Mouse (Mus musculus) MEL (cell line): ENCODE data around the gene Eif2ak4. TPM values are rescaled to one million over a fixed set of nuclear protein-coding genes. Genes with fewer than 3 reads are reported as not detected.

Experiments used
- DNase-seq: peaks from one replicate; pipeline ENCODE4 v3.0.0; 2011; ENCODE audit warnings: low read depth, low spot score
- H3K27ac ChIP-seq: 2 replicates; pipeline ENCODE4 v1.5.1; 2012; ENCODE audit warnings: low read depth, mild to moderate bottlenecking, control low read depth, low read length, moderate library complexity; ENCODE audit not compliant: control insufficient read depth
- H3K27me3 ChIP-seq, 2 experiments: fragments of 150-350 bp in 1 of 2; sonication (generic) in 1 of 2; 2 replicates each; pipeline ENCODE4 v1.6.1; 2012; ENCODE audit warnings: low read length in 2 of 2, mild to moderate bottlenecking in 2 of 2, improper control_type of control experiment in 1 of 2, moderate library complexity in 1 of 2; ENCODE audit not compliant: insufficient read depth in 2 of 2, control insufficient read depth in 1 of 2
- H3K36me3 ChIP-seq, 2 experiments: 2 replicates each; pipeline ENCODE4 v1.6.1; 2012 to 2014; ENCODE audit warnings: low read length in 2 of 2, improper control_type of control experiment in 1 of 2, inconsistent platforms in 1 of 2, mild to moderate bottlenecking in 1 of 2; ENCODE audit not compliant: insufficient read depth in 2 of 2, control insufficient read depth in 1 of 2
- H3K4me1 ChIP-seq, 2 experiments: fragments of 150-350 bp in 1 of 2; sonication (generic) in 1 of 2; 2 replicates each; pipeline ENCODE4 v1.6.1; 2012; ENCODE audit warnings: low read length in 2 of 2, improper control_type of control experiment in 1 of 2, mild to moderate bottlenecking in 1 of 2; ENCODE audit not compliant: insufficient read depth in 2 of 2, control insufficient read depth in 1 of 2
- H3K4me3 ChIP-seq, 2 experiments: fragments of 150-350 bp in 1 of 2; sonication (generic) in 1 of 2; 2 replicates each; pipeline ENCODE4 v1.5.1; 2012; ENCODE audit warnings: low read depth in 2 of 2, low read length in 2 of 2, mild to moderate bottlenecking in 2 of 2, moderate library complexity in 2 of 2, control low read depth in 1 of 2, improper control_type of control experiment in 1 of 2; ENCODE audit not compliant: control insufficient read depth in 1 of 2, insufficient read depth in 1 of 2
- H3K79me2 ChIP-seq: 2 replicates; pipeline ENCODE4 v1.6.1; 2012; ENCODE audit warnings: mild to moderate bottlenecking, low read length, moderate library complexity; ENCODE audit not compliant: control insufficient read depth, poor library complexity, insufficient read depth
- H3K9ac ChIP-seq: 2 replicates; pipeline ENCODE4 v1.6.1; 2012; ENCODE audit warnings: low read depth, mild to moderate bottlenecking, control low read depth, low read length, moderate library complexity; ENCODE audit not compliant: control insufficient read depth, poor library complexity, severe bottlenecking
- H3K9me3 ChIP-seq: fragments of 150-350 bp; sonication (generic); replicated peaks from 2 replicates; pipeline ENCODE4 v1.6.1; 2012; ENCODE audit warnings: mild to moderate bottlenecking, low read length, improper control_type of control experiment, moderate library complexity; ENCODE audit not compliant: insufficient read depth
- BHLHE40 ChIP-seq: IDR thresholded peaks from 2 replicates; pipeline ENCODE4 v1.6.1; 2012; ENCODE audit warnings: low read depth, mild to moderate bottlenecking, inconsistent platforms, low read length, improper control_type of control experiment, borderline replicate concordance
- CHD2 ChIP-seq: IDR thresholded peaks from 2 replicates; pipeline ENCODE4 v1.6.1; 2011; ENCODE audit warnings: low read length, improper control_type of control experiment
- E2F4 ChIP-seq: IDR thresholded peaks from 2 replicates; pipeline ENCODE4 v1.6.1; 2011; ENCODE audit warnings: low read depth, low read length, improper control_type of control experiment, borderline replicate concordance
- ETS1 ChIP-seq: IDR thresholded peaks from 2 replicates; pipeline ENCODE4 v1.6.1; 2012; ENCODE audit warnings: low read depth, mild to moderate bottlenecking, inconsistent platforms, low read length, improper control_type of control experiment, moderate library complexity
- GABPA ChIP-seq: IDR thresholded peaks from 2 replicates; pipeline ENCODE4 v1.6.1; 2012; ENCODE audit warnings: low read depth, mild to moderate bottlenecking, inconsistent platforms, low read length, improper control_type of control experiment, moderate library complexity
- GATA1 ChIP-seq: IDR thresholded peaks from 2 replicates; pipeline ENCODE4 v1.6.1; 2011; ENCODE audit warnings: low read depth, low read length, improper control_type of control experiment
- JUND ChIP-seq: IDR thresholded peaks from 2 replicates; pipeline ENCODE4 v1.6.1; 2011; ENCODE audit warnings: low read depth, mild to moderate bottlenecking, improper control_type of control experiment, low read length
- MAFK ChIP-seq: IDR thresholded peaks from 2 replicates; pipeline ENCODE4 v1.6.1; 2011; ENCODE audit warnings: low read depth, mild to moderate bottlenecking, low read length, improper control_type of control experiment, borderline replicate concordance
- MAX ChIP-seq: IDR thresholded peaks from 2 replicates; pipeline ENCODE4 v1.6.1; 2011; ENCODE audit warnings: low read length, improper control_type of control experiment
- MAZ ChIP-seq: IDR thresholded peaks from 2 replicates; pipeline ENCODE4 v1.6.1; 2012; ENCODE audit warnings: low read depth, mild to moderate bottlenecking, inconsistent platforms, low read length, improper control_type of control experiment
- MXI1 ChIP-seq: IDR thresholded peaks from 2 replicates; pipeline ENCODE4 v1.6.1; 2011; ENCODE audit warnings: mild to moderate bottlenecking, low read depth, low read length, improper control_type of control experiment
- NELFE ChIP-seq: IDR thresholded peaks from 2 replicates; pipeline ENCODE4 v1.6.1; 2011; ENCODE audit warnings: low read depth, low read length, improper control_type of control experiment
- POLR2A ChIP-seq, 2 experiments: IDR thresholded peaks; 2 replicates each; pipeline ENCODE4 v1.6.1; 2011 to 2012; ENCODE audit warnings: low read length in 2 of 2, mild to moderate bottlenecking in 2 of 2, control low read depth in 1 of 2, improper control_type of control experiment in 1 of 2, low read depth in 1 of 2, moderate library complexity in 1 of 2; ENCODE audit not compliant: control insufficient read depth in 1 of 2, insufficient read depth in 1 of 2, poor library complexity in 1 of 2
- POLR2AphosphoS2 ChIP-seq: IDR thresholded peaks from 2 replicates; pipeline ENCODE4 v1.6.1; 2011; ENCODE audit warnings: low read length, improper control_type of control experiment
- POLR2AphosphoS5 ChIP-seq: IDR thresholded peaks from 2 replicates; pipeline ENCODE4 v1.6.1; 2012; ENCODE audit warnings: low read depth, borderline replicate concordance, mild to moderate bottlenecking, inconsistent platforms, low read length, moderate library complexity, mixed read lengths
- RAD21 ChIP-seq: IDR thresholded peaks from 2 replicates; pipeline ENCODE4 v1.6.1; 2011; ENCODE audit warnings: mild to moderate bottlenecking, low read depth, low read length, improper control_type of control experiment
- RCOR1 ChIP-seq: IDR thresholded peaks from 2 replicates; pipeline ENCODE4 v1.6.1; 2012; ENCODE audit warnings: low read depth, mild to moderate bottlenecking, inconsistent platforms, low read length, improper control_type of control experiment
- SIN3A ChIP-seq: IDR thresholded peaks from 2 replicates; pipeline ENCODE4 v1.6.1; 2012; ENCODE audit warnings: low read length, improper control_type of control experiment, inconsistent platforms
- TCF12 ChIP-seq: IDR thresholded peaks from 2 replicates; pipeline ENCODE4 v1.6.1; 2014; ENCODE audit warnings: low read depth, mild to moderate bottlenecking, inconsistent platforms, low read length, improper control_type of control experiment, moderate library complexity
- UBTF ChIP-seq: IDR thresholded peaks from 2 replicates; pipeline ENCODE4 v1.6.1; 2012; ENCODE audit warnings: low read depth, mild to moderate bottlenecking, inconsistent platforms, low read length, improper control_type of control experiment, moderate library complexity, borderline replicate concordance; ENCODE audit not compliant: insufficient read depth
- USF1 ChIP-seq: IDR thresholded peaks from 2 replicates; pipeline ENCODE4 v1.6.1; 2014; ENCODE audit warnings: low read depth, mild to moderate bottlenecking, inconsistent platforms, low read length, improper control_type of control experiment, moderate library complexity
- polyA plus RNA-seq, 2 experiments: library from polyadenylated mRNA; stranded (reverse) in 1 of 2; unstranded in 1 of 2; fragments of >175 nt in 1 of 2; fragments of >200 nt in 1 of 2; gene quantifications; 2 replicates each; pipeline versions ENCODE4 v1.2.1 to v1.2.4; 2012; ENCODE audit warnings: low replicate concordance in 2 of 2, low read depth in 1 of 2; ENCODE audit not compliant: insufficient read length in 2 of 2, insufficient read depth in 1 of 2, missing spikeins in 1 of 2
- total RNA-seq: library from RNA; depleted of rRNA; stranded (reverse); fragments of 300-350 nt; gene quantifications from 2 replicates; pipeline ENCODE4 v1.2.3, GENCODE M21; 2012

Gene Eif2ak4
- total and polyA plus RNA-seq, 3 experiments: 13.2 to 15.5 TPM; not detected in 1

DNA sequence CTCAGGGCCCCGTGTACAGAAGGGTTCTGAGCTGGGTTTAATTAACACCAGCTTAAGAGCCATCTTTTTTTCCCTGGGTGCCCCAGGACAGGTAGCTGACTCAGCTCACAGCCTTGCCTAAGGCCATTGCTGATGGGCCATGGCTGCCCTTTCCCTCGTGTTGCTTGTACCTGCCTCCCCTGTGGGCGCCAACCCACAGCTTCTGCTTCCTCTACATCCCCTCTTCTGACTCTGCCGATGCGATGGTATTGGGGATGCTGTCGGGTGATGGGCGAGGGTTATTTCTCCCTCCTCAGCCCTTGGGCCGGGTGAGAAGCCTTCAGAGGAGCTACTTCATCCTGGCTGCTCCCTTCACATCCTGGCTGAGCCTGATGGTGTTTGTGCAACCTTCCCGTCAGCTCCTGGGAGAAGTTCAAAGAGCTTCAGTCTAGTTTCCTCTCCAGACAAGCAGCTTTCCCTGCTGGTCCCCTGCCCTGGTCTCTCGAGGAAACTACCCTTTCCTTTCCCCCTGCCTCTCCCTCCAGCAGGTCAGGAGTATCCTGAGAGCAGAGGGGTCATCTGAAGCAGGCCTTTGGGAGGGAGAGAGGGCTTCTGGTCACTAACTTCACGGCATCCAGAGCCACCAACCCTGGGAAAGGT lies 123.5 kb downstream of the Eif2ak4 start:
- Histone ChIP-seq H3K36me3 (peaks cover 0 to 2% of the 10 kb centered on the region in 2 experiments; a peak in 1 of 4 replicates), H3K4me3 (no peak overlapping the region), H3K79me2 (no peaks in the 10 kb centered on the region), H3K4me1 (no peaks in the 10 kb centered on the region; a peak in 1 of 4 replicates), H3K9me3 (no peaks in the 10 kb centered on the region), H3K27me3 (0 out of 4 replicates have a peak, but pooled peaks cover 0 to 3% of the 10 kb centered on the region in 2 experiments), H3K27ac (no peak overlapping the region), H3K9ac (no peak overlapping the region)
- DNase-seq: no peak
- TF ChIP-seq POLR2AphosphoS5 (no peak), MXI1 (no peak), RCOR1 (no peak), NELFE (no peak), MAFK (no peak), USF1 (no peak), UBTF (no peak), SIN3A (no peak), TCF12 (no peak), POLR2AphosphoS2 (no peak), POLR2A (IDR thresholded peaks at IDR 0.05; ENCODE audit: control insufficient read depth in 1 of 2, insufficient read depth in 1 of 2, low read depth in 1 of 2, low read length in 2 of 2, poor library complexity in 1 of 2) (no peak), BHLHE40 (no peak), GATA1 (no peak), E2F4 (no peak), GABPA (no peak), CHD2 (no peak), ETS1 (no peak)

DNA sequence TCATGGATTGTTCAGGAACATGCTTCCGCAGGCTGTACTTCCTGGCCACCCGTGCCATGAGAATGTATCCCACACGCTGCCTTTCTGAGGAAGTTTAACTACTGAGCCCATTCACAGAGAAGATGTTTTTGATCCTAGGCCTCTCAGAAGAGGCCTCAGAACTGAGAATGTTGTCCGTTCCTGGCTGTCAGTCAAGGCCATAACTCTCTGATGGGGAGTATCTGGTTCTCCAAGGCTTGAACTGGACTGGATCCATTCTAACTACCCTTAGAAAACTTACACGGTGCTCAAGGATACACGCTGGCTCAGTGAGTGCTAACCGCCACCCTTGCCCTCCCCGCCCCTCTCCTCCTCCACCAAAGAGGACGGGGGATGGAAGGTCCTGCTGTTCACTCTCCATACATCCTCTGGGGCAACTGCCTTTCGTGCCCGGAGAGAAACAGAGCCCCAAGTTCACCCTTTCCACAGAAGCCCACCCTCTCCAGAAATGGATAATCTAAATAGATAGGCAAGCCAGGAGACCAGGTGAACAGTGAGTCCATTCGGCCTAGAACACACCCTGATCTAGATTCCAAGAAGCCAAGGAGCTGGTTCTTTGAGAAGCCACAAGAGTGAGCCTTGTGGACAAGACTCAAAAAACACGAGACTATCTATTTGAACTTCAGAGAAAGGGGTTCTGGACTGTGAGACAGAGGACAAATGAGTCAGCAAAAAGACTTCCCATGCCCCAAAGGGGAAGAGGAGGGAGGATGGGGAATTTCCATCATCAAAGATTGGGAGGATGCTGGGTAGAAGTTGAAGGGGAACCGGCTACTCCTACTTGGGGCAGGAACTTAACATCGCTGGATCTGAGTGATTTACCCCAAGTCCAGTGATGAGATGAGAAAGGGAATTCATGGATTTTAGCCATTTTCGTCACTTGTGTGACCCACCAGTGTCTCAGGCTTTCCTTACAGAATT lies 124.3 kb downstream of the Eif2ak4 start:
- no peak for TF ChIP-seq JUND
- TF ChIP-seq MAZ: no peak
- no peak for TF ChIP-seq MAX
- no peak for TF ChIP-seq RAD21
- Histone ChIP-seq H3K36me3 (0 out of 4 replicates have a peak, but pooled peaks cover 0 to 2% of the 10 kb centered on the region in 2 experiments), H3K9ac (no peak overlapping the region), H3K27ac (no peak overlapping the region), H3K9me3 (no peaks in the 10 kb centered on the region), H3K4me3 (no peak overlapping the region), H3K27me3 (0 out of 4 replicates have a peak, but pooled peaks cover 0 to 3% of the 10 kb centered on the region in 2 experiments), H3K79me2 (no peaks in the 10 kb centered on the region), H3K4me1 (no peaks in the 10 kb centered on the region)
- DNase-seq: no peak
